Mouse (Mus musculus): ENCODE results near the gene Dnase1l1.

The Dnase1l1 gene

GRCm38 (mm10) chrX:74270062-74270901 is 11.9 kb downstream of the Dnase1l1 start, which contains the start of gene Rpl10:
Gene Rpl10, plus strand, starts transcription at chrX:74270812.
- peak; percentile 89 to 92 for DNase-seq (ENCODE audit: low spot score in 2 of 2)

DNA sequence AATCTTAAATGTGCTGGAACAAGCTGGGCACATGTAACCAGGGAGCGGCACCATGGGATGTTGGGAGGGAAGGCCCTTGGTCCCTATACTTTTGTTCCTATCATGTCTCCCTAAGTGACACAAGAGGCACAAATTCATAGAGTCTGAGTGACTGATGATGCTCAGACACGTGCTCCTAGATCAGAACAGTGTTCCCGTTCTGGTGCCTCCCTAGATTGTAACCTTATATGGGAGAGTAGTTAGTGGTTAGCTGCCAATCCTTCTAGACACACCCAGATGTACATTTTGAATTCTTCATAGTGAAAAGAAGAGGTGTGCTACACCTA is 12.4 kb downstream of the Dnase1l1 start:
- no peak for DNase-seq (ENCODE audit: low spot score in 2 of 2)

- no peak for DNase-seq (ENCODE audit: low spot score in 2 of 2)
Observed at GRCm38 (mm10) chrX:74257746-74258145, 24.4 kb downstream of the Dnase1l1 start.

GRCm38 (mm10) chrX:74254888-74255565 is 27.1 kb downstream of the Dnase1l1 start:
- DNase-seq (ENCODE audit: low spot score in 2 of 2), result no peak

DNA sequence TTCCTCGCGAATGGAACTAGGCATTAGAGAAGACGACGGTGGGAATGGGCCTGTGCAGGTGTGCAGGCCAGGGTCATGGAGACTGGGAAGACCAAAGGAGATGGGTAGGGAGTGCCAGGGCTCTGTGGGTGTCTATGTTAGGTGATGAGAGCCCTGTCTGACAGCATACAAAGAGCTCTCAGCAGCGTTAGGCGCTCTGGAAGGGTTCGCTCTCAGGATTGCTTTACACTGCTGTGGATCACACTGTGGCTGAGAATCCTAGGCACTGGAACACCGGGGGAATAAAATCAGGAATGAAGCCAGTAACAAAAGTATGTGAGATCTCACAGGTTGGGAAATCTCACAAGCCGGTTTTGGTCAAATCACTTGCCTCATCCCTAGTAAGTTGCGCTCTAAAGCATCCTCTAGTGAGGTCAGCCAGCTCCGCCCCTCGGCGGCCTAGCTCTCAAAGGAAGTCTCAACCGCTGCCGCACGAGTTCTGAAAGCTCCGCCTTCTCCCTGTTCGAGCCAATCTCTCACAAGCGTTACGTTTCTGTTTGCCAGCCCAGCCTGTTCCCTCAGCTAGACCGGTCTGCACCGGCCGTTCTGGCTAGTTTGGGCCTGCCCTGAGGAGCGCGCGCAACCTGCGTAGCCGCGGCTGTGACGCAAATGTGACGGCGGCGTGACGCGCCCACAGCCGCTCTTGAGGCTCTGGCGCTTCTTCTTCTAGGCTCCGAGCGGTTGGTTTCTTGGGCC is 27.8 kb downstream of the Dnase1l1 start, which contains the start of gene Emd:
TSS of gene Emd (plus strand) at position 535 of the 735 bp plus-strand sequence.
- DNase-seq (ENCODE audit: low spot score in 2 of 2), result peak; percentile 86 to 90

GRCm38 (mm10) chrX:74249615-74250014 is 32.5 kb downstream of the Dnase1l1 start, which contains the start of gene Flna:
Gene Flna, minus strand, starts transcription at chrX:74249820.
- DNase-seq (ENCODE audit: low spot score in 2 of 2), result peak; percentile 58 to 83

- peak; percentile 42 to 80 for DNase-seq (ENCODE audit: low spot score in 2 of 2)
Observed at GRCm38 (mm10) chrX:74248651-74249050, 33.5 kb downstream of the Dnase1l1 start.

GRCm38 (mm10) chrX:74246693-74247092 is 35.4 kb downstream of the Dnase1l1 start:
- DNase-seq (ENCODE audit: low spot score in 2 of 2), result peak in 1 of 2 experiments; percentile 24

GRCm38 (mm10) chrX:74246213-74246681 is 35.9 kb downstream of the Dnase1l1 start:
- DNase-seq (ENCODE audit: low spot score in 2 of 2), result peak; percentile 80 to 84

DNA sequence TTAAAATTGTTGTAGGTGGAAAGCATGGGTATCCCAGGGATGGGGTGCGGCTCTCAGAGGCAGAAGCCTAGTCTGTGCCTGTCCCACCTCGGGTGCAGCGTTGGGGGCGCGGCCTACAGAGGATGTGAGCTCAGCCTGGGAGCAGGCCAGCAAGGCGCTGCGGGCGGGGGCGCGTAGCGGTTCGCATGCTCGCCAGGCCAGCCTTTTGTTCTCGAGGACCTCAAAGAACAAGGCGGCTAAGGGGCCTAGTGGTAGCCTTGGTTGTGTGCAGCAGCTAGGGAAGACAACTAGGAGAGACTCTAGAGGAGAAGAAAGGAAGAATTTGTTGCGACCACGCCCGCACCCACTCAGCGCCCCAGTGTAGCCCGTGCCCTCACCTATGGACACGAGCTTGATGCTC is 36.5 kb downstream of the Dnase1l1 start:
- DNase-seq (ENCODE audit: low spot score in 2 of 2), result peak; percentile 69 to 83

GRCm38 (mm10) chrX:74245107-74245506 is 37.0 kb downstream of the Dnase1l1 start:
- no peak for DNase-seq (ENCODE audit: low spot score in 2 of 2)

DNA sequence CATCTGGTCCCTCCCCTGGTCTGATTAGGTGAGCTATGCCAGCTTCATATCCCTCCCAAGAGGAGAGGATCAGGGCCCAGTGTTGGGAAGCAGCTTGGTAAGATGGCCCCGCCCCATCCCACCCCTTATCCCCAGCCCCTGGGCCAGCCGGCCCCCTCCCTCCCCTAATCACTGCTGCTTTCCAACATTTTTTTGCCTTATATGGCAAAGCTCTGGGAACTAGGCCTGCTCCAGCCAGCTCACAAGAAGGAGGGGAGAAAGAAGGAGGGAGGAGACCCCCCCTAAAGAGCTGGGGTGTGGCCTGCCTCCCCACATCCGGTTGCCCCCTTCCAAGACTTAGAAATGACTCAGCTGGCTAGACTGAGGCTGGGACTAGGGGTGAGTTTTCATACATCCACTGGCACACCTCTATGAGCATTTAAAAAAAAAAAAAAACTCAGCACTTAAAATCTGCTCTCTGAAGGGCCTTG is 37.5 kb downstream of the Dnase1l1 start:
- peak in 1 of 2 experiments; percentile 30 for DNase-seq (ENCODE audit: low spot score in 2 of 2)

DNA sequence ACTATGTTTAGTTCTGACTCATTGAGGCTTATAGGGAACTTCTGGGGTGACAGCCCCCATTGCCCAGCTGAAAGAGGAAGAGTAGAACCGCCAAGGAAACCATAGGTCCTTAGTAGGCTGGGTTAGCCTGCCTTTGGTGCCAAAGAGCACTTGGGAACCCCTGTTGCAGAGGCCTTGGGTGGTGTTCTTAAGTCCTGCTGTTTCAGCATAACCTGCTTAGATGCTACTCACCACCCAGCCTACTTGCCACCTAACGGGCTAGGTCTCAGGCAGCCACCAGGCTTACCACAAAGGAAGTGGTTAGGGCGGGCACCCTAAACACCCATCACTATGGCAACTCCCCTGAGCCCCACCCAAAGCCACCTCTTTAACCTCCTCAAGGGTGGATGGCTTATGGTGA is 38.3 kb downstream of the Dnase1l1 start:
- DNase-seq (ENCODE audit: low spot score in 2 of 2), result peak; percentile 62 to 77

- peak in 1 of 2 experiments; percentile 15 for DNase-seq (ENCODE audit: low spot score in 2 of 2)
Observed at GRCm38 (mm10) chrX:74243396-74243795, 38.7 kb downstream of the Dnase1l1 start.

GRCm38 (mm10) chrX:74240332-74240731 is 41.8 kb downstream of the Dnase1l1 start:
- no peak for DNase-seq (ENCODE audit: low spot score in 2 of 2)

GRCm38 (mm10) chrX:74233196-74233595 is 48.9 kb downstream of the Dnase1l1 start:
- no peak for DNase-seq (ENCODE audit: low spot score in 2 of 2)

GRCm38 (mm10) chrX:74230038-74230437 is 52.1 kb downstream of the Dnase1l1 start:
- DNase-seq (ENCODE audit: low spot score in 2 of 2), result no peak
